Mouse (Mus musculus) embryo, embryonic 10.5 days (tissue): ENCODE results near the gene Kcnj13.

Experiments
- DNase-seq: peaks from one replicate; pipeline ENCODE4 v3.0.0-alpha.2; 2015; ENCODE audit warnings: low spot score

The Kcnj13 gene

GRCm38 (mm10) chr1:87394594-87394993, at the start of gene Kcnj13:
TSS of gene Kcnj13 (minus strand) at chr1:87394729.
- peak; percentile 24 for DNase-seq

DNA sequence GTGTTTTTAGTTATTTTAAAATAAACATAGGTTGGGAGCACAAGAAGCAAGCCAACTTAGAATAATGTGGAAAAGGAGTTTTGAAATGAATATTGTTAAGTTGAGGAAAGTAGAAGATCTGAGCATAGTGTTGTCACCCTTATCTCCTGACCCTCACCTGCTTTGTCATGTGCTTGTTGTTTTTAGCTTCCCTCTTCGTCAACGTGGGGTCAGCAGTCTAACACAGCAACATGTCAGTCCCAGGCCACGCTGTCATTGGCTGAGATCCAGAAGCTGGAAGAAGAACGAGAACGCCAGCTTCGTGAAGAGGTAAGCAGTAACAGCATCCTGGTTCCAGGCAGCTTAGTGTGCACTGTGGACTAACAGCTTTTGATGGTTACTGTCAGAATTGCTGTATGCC, 42.1 kb upstream of the Kcnj13 start:
- DNase-seq, result no peak

DNA sequence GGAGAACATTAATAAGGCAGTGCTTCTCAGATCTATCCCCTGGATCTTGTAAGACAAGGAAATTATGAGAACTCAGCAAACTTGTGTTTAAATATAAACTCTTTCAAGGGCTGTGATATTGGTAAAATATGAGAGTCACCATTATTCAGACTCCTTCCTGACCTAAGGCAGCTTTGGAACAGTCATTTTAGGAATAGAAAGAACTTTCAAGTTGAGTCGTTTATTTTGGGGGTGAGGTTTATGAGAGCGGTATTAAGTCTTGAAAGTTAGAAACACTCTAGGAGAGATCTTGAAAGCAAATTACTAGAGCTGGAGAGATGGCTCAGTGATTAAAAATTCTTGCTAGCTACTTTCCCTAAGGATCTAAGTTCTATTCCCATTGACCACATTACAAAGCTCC, 40.6 kb upstream of the Kcnj13 start:
- no peak for DNase-seq

DNA sequence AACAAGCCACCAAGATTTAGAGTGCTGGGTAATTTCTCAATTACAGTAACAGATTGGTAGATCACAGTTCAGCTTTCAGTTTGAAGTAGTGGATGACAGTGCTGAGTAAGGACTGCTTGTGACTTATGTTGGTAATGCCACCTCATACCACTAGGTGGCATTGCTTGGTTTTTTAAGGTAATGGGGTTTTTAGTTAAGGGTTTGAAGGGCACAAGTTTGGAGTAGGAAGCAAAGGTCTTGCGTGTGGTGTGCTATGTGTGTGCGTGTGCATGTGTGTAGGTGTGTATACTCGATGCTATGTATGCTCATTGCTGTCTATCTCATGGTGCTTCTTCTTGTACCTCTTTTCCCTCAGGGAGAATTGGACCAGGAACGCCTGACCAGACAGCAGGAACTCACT, 24.2 kb upstream of the Kcnj13 start:
- peak; percentile 72 for DNase-seq

DNA sequence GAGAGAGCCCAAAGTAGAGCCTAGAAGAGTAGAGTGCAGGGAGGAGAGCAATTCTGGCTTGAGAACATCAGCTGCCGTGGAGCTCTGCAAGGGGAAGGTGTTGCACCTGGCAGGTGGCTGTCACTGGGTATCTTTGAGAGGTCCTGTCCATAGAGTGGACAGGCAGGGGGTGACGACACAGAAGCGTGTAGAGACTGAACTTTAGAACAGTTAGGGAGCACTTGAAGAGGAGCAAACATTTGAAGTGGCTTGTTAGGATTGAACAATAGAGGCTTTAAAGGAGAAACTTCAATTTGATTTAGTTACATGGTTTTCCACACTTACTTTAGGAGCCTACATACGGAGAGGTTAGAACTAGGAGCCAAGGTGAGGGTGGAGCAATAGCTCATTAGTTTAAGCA, 14.9 kb upstream of the Kcnj13 start:
- DNase-seq, result no peak

DNA sequence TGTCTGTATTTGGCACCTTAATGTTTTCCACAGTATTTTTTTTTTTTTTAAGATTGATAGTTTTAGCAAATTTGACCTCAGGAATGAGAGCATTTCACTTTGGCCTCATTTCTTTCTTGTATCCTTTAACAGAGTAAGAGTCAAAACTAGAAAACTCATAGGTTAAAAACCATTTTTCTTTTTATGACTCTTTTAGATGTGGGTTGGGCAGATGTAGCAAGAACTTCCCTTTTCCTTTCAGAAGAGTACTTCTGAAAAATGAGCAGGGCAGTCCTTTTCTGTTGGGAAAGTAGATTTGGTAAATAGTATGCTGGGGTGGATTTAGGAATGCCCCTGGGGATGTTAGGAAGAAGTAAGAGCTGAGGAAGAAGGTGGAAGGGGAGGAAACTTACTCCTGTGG, 11.5 kb upstream of the Kcnj13 start:
- DNase-seq, result no peak

DNA sequence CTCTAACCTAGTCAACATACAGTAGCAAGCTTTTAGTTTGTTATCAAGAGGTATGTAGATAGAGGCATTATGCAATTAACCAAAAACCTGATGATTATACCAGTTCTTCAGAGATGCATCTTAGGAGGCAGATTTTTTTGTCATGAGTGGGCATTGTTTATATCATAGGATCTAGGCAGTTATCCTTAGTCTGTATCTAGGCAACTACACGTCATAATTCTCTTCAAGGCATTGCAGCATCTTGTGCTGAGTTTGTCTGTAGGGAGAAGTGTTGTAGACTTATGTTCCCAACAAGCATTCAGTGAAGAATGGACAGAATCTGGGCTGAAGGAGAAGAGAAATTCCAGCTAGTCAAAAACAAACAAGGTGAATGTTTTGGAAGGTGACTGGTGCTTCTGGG, 10.2 kb upstream of the Kcnj13 start:
- no peak for DNase-seq

- DNase-seq, result no peak
Measured at GRCm38 (mm10) chr1:87396923-87397586, 2.5 kb upstream of the Kcnj13 start.

GRCm38 (mm10) chr1:87393444-87394195, 909 bp downstream of the Kcnj13 start:
- no peak for DNase-seq

DNA sequence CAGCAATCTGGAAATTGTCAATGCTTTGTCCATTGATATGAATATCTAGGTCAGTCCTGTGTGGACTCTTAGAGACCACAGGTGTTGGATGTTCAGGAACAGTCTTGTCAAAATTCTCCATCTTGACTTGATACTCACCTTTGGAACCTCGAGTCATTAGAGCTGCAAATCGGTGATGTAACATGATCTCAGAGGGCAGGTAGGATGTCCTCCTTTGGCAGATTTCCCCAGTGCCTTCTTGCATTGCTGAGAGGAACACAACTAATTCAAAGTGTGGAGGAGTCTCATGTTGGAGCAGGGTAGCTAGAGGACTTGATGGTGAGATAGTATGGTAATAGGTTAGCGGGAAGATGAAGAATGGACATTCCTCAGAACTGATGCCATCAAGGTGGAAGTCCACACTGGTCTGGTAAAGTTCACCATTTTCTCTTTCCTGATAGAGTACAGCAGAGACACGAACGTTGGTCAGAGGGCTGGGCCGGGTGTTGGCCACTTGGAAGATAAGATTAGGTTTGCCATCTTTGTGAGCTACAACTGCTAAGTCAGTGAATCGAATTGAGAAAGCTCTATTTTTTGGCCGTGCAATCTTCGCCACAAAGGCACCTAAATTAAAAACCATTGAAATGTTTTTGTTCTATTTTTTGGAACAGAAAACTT, 8.0 kb downstream of the Kcnj13 start:
- DNase-seq, result no peak

- DNase-seq, result no peak
Measured at GRCm38 (mm10) chr1:87381152-87381551, 13.4 kb downstream of the Kcnj13 start.

DNA sequence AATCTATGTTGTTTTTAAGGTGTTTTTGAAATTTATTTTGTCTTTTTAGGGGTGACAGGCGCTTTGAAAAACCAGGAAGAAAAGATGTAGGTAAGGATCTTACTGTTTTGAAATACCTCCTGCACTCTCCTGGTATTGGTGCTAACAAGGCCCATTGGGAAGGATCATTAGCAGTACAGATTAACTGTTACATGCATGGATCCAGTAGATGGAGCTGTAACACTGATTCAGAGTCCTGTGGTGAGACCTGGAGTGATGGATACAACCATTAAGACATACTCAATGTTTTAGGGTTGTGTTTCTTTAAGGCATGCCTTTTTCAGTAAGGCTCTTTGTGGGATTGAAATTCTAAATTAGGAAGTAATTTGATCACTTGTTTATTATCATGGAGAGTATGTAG, 14.6 kb downstream of the Kcnj13 start:
- DNase-seq, result peak; percentile 23

- DNase-seq, result no peak
Measured at GRCm38 (mm10) chr1:87378024-87378560, 16.4 kb downstream of the Kcnj13 start.

DNA sequence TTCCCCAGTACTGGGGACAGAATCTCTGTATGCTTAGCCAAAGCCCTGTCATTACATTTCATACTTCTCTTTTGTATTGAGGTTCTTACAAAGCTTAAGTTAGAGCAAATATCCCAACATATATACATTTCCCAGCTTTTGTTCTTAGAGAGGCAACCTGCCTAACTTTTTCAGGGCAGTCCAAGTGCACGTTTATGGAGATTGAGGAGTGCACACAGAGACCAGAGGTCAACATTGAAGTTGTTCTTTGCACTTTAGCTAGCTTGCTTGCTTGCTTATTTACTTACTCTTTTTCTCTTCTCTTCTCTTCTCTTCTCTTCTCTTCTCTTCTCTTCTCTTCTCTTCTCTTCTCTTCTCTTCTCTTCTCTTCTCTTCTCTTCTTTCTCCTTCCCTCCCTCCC, 34.3 kb downstream of the Kcnj13 start:
- DNase-seq, result no peak

DNA sequence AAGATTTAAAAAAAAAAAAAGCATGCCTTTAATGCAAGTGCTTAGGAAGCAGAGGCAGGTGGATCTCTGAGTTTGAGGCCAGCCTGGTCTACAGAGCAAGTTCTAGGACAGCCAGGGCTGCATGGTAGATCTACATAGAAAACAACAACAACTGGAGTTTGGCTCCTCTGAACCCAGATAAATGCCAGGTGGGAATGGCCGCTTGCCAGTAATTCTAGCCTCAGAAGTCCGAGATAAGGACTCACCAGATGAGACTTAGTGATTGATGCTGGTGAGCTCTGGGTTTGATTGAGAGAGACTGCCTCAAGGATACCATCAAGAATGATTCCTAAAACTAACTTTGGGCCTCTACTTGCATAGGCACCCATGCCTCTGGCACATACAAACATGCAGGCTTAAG, 44.0 kb downstream of the Kcnj13 start:
- DNase-seq, result no peak
